Mouse (Mus musculus) retina, embryonic 14.5 days (tissue): ENCODE data around the gene Pycr1.
"Not testable (repeated sequence)": the region's sequence is repeated elsewhere in the genome, so short reads cannot be mapped to it uniquely, and the experiment has no call there.

Experiments used
- DNase-seq: peaks from one replicate; pipeline ENCODE4 v3.0.0-alpha.2; 2015; ENCODE audit warnings: low spot score

Pycr1 gene

GRCm38 (mm10) chr11:120643601-120643987, at the start of gene Pycr1:
TSS of gene Pycr1 (minus strand) at chr11:120643769.
- peak; percentile 93 for DNase-seq

- DNase-seq, result no peak
Measured at GRCm38 (mm10) chr11:120692471-120693011, 49.0 kb upstream of the Pycr1 start.

GRCm38 (mm10) chr11:120689365-120689764, 45.8 kb upstream of the Pycr1 start:
- no peak for DNase-seq

- DNase-seq, result no peak
Measured at GRCm38 (mm10) chr11:120686650-120687272, 43.2 kb upstream of the Pycr1 start.

GRCm38 (mm10) chr11:120684660-120685059, 41.1 kb upstream of the Pycr1 start:
- no peak for DNase-seq

- no peak for DNase-seq
Measured at GRCm38 (mm10) chr11:120684086-120684485, 40.5 kb upstream of the Pycr1 start.

GRCm38 (mm10) chr11:120683536-120683935, 40.0 kb upstream of the Pycr1 start:
- no peak for DNase-seq

- DNase-seq, result no peak
Measured at GRCm38 (mm10) chr11:120682683-120683082, 39.1 kb upstream of the Pycr1 start.

GRCm38 (mm10) chr11:120679909-120680308, 36.3 kb upstream of the Pycr1 start:
- peak; percentile 48 for DNase-seq

GRCm38 (mm10) chr11:120676951-120677350, 33.4 kb upstream of the Pycr1 start:
- DNase-seq, result no peak

- not testable (repeated sequence) for DNase-seq
Measured at GRCm38 (mm10) chr11:120675875-120676274, 32.3 kb upstream of the Pycr1 start.

GRCm38 (mm10) chr11:120673594-120674122, 30.1 kb upstream of the Pycr1 start:
- DNase-seq, result no peak

- DNase-seq, result peak; percentile 97
Measured at GRCm38 (mm10) chr11:120672687-120673593, 29.4 kb upstream of the Pycr1 start, which contains the start of gene Aspscr1. TSS of gene Aspscr1 (plus strand) at chr11:120672973.

- peak; percentile 32 for DNase-seq
Measured at GRCm38 (mm10) chr11:120666617-120667016, 23.0 kb upstream of the Pycr1 start.

- DNase-seq, result peak; percentile 59
Measured at GRCm38 (mm10) chr11:120665406-120665805, 21.8 kb upstream of the Pycr1 start.

GRCm38 (mm10) chr11:120663714-120664113, 20.1 kb upstream of the Pycr1 start:
- DNase-seq, result no peak

- no peak for DNase-seq
Measured at GRCm38 (mm10) chr11:120662759-120663158, 19.2 kb upstream of the Pycr1 start.

GRCm38 (mm10) chr11:120661076-120661460, 17.5 kb upstream of the Pycr1 start, which contains the start of gene Notum:
TSS of gene Notum (minus strand) at chr11:120661175.
- peak; percentile 17 for DNase-seq

GRCm38 (mm10) chr11:120660301-120661075, 16.9 kb upstream of the Pycr1 start:
- DNase-seq, result peak; percentile 67

- DNase-seq, result peak; percentile 25
Measured at GRCm38 (mm10) chr11:120659509-120660300, 16.1 kb upstream of the Pycr1 start.

- peak; percentile 84 for DNase-seq
Measured at GRCm38 (mm10) chr11:120658876-120659410, 15.4 kb upstream of the Pycr1 start.
